Mouse (Mus musculus) adrenal gland, adult (tissue): ENCODE measurements at regions not wholly inside any gene's neighbourhood (a gene's known extent, or its start where the extent isn't known, plus 50 kb on each side); places are given as distances from the start of the nearest gene placed in this dataset.

Experiments
- DNase-seq, 2 experiments: peaks; one replicate each; pipeline ENCODE4 v3.0.0; 2022 to 2023; ENCODE audit warnings: low spot score in 1 of 2; ENCODE audit not compliant: inconsistent age in 2 of 2

GRCm38 (mm10) chr2:61110591-61110990 lies 147.6 kb upstream of the Rbms1 start:
- peak; percentile 41 to 65 for DNase-seq

GRCm38 (mm10) chr2:61109564-61109963 lies 146.6 kb upstream of the Rbms1 start:
- no peak for DNase-seq

GRCm38 (mm10) chr2:61105169-61105568 lies 142.2 kb upstream of the Rbms1 start:
- no peak for DNase-seq

- DNase-seq, result no peak
These were observed 137.9 kb upstream of the Rbms1 start for GRCm38 (mm10) chr2:61100854-61101253.

- no peak for DNase-seq
These were observed 125.5 kb upstream of the Rbms1 start for GRCm38 (mm10) chr2:61088501-61088900.

- DNase-seq, result no peak
These were observed 121.8 kb upstream of the Rbms1 start for GRCm38 (mm10) chr2:61084835-61085234.

GRCm38 (mm10) chr2:61083100-61083499 lies 120.1 kb upstream of the Rbms1 start:
- DNase-seq, result no peak

GRCm38 (mm10) chr2:61082640-61083039 lies 119.6 kb upstream of the Rbms1 start:
- DNase-seq, result no peak

- no peak for DNase-seq
These were observed 117.0 kb upstream of the Rbms1 start for GRCm38 (mm10) chr2:61080006-61080405.

- DNase-seq, result no peak
These were observed 108.0 kb upstream of the Rbms1 start for GRCm38 (mm10) chr2:61071025-61071424.

- DNase-seq, result no peak
These were observed 104.9 kb upstream of the Rbms1 start for GRCm38 (mm10) chr2:61067877-61068276.

- peak; percentile 46 to 68 for DNase-seq
These were observed 99.1 kb upstream of the Rbms1 start for GRCm38 (mm10) chr2:61062125-61062524.

- DNase-seq, result no peak
These were observed 97.9 kb upstream of the Rbms1 start for GRCm38 (mm10) chr2:61060906-61061305.

GRCm38 (mm10) chr2:61058545-61059235 lies 95.7 kb upstream of the Rbms1 start:
- no peak for DNase-seq

- DNase-seq, result no peak
These were observed 89.3 kb upstream of the Rbms1 start for GRCm38 (mm10) chr2:61052296-61052695.

GRCm38 (mm10) chr2:61051808-61052207 lies 88.8 kb upstream of the Rbms1 start:
- DNase-seq, result no peak

- no peak for DNase-seq
These were observed 83.2 kb upstream of the Rbms1 start for GRCm38 (mm10) chr2:61046111-61046767.

- DNase-seq, result no peak
These were observed 82.5 kb upstream of the Rbms1 start for GRCm38 (mm10) chr2:61045467-61045866.

GRCm38 (mm10) chr2:61032920-61033319 lies 69.9 kb upstream of the Rbms1 start:
- no peak for DNase-seq

GRCm38 (mm10) chr2:61029706-61030105 lies 66.7 kb upstream of the Rbms1 start:
- DNase-seq, result no peak

- no peak for DNase-seq
These were observed 65.6 kb upstream of the Rbms1 start for GRCm38 (mm10) chr2:61028578-61028977.

GRCm38 (mm10) chr2:61027686-61028085 lies 64.7 kb upstream of the Rbms1 start:
- no peak for DNase-seq

GRCm38 (mm10) chr2:61022411-61022810 lies 59.4 kb upstream of the Rbms1 start:
- no peak for DNase-seq
